Mouse (Mus musculus): ENCODE measurements around the gene Map4. TPM values are rescaled to one million over a fixed set of nuclear protein-coding genes. Genes with fewer than 3 reads are reported as not detected.
"Not testable (repeated sequence)": the region's sequence is repeated elsewhere in the genome, so short reads cannot be mapped to it uniquely, and the experiment has no call there.

Map4 gene
- polyA plus RNA-seq, 1 experiment from 2014 or later: 60.8 TPM

GRCm38 (mm10) chr9:110100627-110101600 lies 169.7 kb downstream of the Map4 start:
- H3K4me1 ChIP-seq (replicated peaks; ENCODE audit: control insufficient read depth, insufficient read depth, low read length): 0 out of 2 replicates have a peak, but pooled peaks cover 3% of the 10 kb centered on the region
- H3K4me2 ChIP-seq (ENCODE audit: low read length): peak overlapping the region; percentile 77
- ATAC-seq (replicated peaks; ENCODE audit: low FRiP score, low TSS enrichment, low read depth) (peak; percentile 93), DNase-seq (ENCODE audit: low spot score) (peak; percentile 95)
- H3K9me3 ChIP-seq (ENCODE audit: control insufficient read depth, low read length): no peaks in the 10 kb centered on the region
- WGBS: 3% methylated on average over 41 of the region's 41 CpGs
- peak overlapping the region; percentile 91 for H3K9ac ChIP-seq (ENCODE audit: low read length)
- H3K27me3 ChIP-seq (replicated peaks; ENCODE audit: control insufficient read depth, insufficient read depth, low read length): no peaks in the 10 kb centered on the region
- H3K4me3 ChIP-seq (ENCODE audit: low read depth, low read length): peak overlapping the region; percentile 99
- peak overlapping the region; percentile 27; the same call in 1 of the 2 replicates for H3K27ac ChIP-seq (ENCODE audit: low read depth)
- peaks cover 74% of the 10 kb centered on the region for H3K36me3 ChIP-seq (ENCODE audit: control insufficient read depth, insufficient read depth, low read length)

- Histone ChIP-seq H3K4me3 (ENCODE audit: low read depth, low read length) (peak overlapping the region; percentile 95), H3K4me2 (ENCODE audit: low read length) (peak overlapping the region; percentile 81), H3K9me3 (ENCODE audit: control insufficient read depth, low read length) (no peaks in the 10 kb centered on the region), H3K4me1 (replicated peaks; ENCODE audit: control insufficient read depth, insufficient read depth, low read length) (peaks cover 10% of the 10 kb centered on the region), H3K27ac (ENCODE audit: low read depth) (peak overlapping the region; percentile 95), H3K36me3 (ENCODE audit: control insufficient read depth, insufficient read depth, low read length) (peaks cover 35% of the 10 kb centered on the region), H3K9ac (ENCODE audit: low read length) (peak overlapping the region; percentile 89), H3K27me3 (replicated peaks; ENCODE audit: control insufficient read depth, insufficient read depth, low read length) (no peaks in the 10 kb centered on the region)
- ATAC-seq (replicated peaks; ENCODE audit: low FRiP score, low TSS enrichment, low read depth) (no peak), DNase-seq (ENCODE audit: low spot score) (no peak)
- WGBS: 6% methylated on average over 10 of the region's 10 CpGs
Measured at GRCm38 (mm10) chr9:110116353-110116976, 185.2 kb downstream of the Map4 start.

- H3K27me3 ChIP-seq (replicated peaks; ENCODE audit: control insufficient read depth, insufficient read depth, low read length): no peaks in the 10 kb centered on the region
- WGBS: under 1% methylated on average over 78 of the region's 79 CpGs
- peak; percentile 97 for ATAC-seq (replicated peaks; ENCODE audit: low FRiP score, low TSS enrichment, low read depth)
- peaks cover 10% of the 10 kb centered on the region for H3K4me1 ChIP-seq (replicated peaks; ENCODE audit: control insufficient read depth, insufficient read depth, low read length)
- H3K36me3 ChIP-seq (ENCODE audit: control insufficient read depth, insufficient read depth, low read length): peaks cover 28% of the 10 kb centered on the region
- H3K9ac ChIP-seq (ENCODE audit: low read length): peak within 1 kb of the TSS; percentile 89
- DNase-seq (ENCODE audit: low spot score): peak; percentile 97
- peak within 1 kb of the TSS; percentile 95 for H3K4me3 ChIP-seq (ENCODE audit: low read depth, low read length)
- no peaks in the 10 kb centered on the region for H3K9me3 ChIP-seq (ENCODE audit: control insufficient read depth, low read length)
- peak within 1 kb of the TSS; percentile 95 for H3K27ac ChIP-seq (ENCODE audit: low read depth)
- peak within 1 kb of the TSS; percentile 81 for H3K4me2 ChIP-seq (ENCODE audit: low read length)
Measured at GRCm38 (mm10) chr9:110116977-110117778, 185.9 kb downstream of the Map4 start, which contains the start of gene Smarcc1. Gene Smarcc1, plus strand, starts transcription at chr9:110117708.

- Histone ChIP-seq H3K27ac (ENCODE audit: low read depth) (peak within 1 kb of the TSS; percentile 95), H3K4me2 (ENCODE audit: low read length) (peak within 1 kb of the TSS; percentile 81), H3K9me3 (ENCODE audit: control insufficient read depth, low read length) (no peaks in the 10 kb centered on the region), H3K4me1 (replicated peaks; ENCODE audit: control insufficient read depth, insufficient read depth, low read length) (peaks cover 10% of the 10 kb centered on the region), H3K9ac (ENCODE audit: low read length) (peak within 1 kb of the TSS; percentile 89), H3K27me3 (replicated peaks; ENCODE audit: control insufficient read depth, insufficient read depth, low read length) (no peaks in the 10 kb centered on the region), H3K36me3 (ENCODE audit: control insufficient read depth, insufficient read depth, low read length) (peaks cover 22% of the 10 kb centered on the region), H3K4me3 (ENCODE audit: low read depth, low read length) (peak within 1 kb of the TSS; percentile 95)
- under 1% methylated on average over 17 of the region's 17 CpGs for WGBS
- no peak for ATAC-seq (replicated peaks; ENCODE audit: low FRiP score, low TSS enrichment, low read depth)
- DNase-seq (ENCODE audit: low spot score): no peak
Measured at GRCm38 (mm10) chr9:110117779-110118139, 186.5 kb downstream of the Map4 start, which contains the start of gene Dhx30. Gene Dhx30, minus strand, starts transcription at chr9:110117830.

GRCm38 (mm10) chr9:110118249-110118648 lies 187.0 kb downstream of the Map4 start:
- no peaks in the 10 kb centered on the region for H3K27me3 ChIP-seq (replicated peaks; ENCODE audit: control insufficient read depth, insufficient read depth, low read length)
- peak overlapping the region; percentile 89 for H3K9ac ChIP-seq (ENCODE audit: low read length)
- H3K27ac ChIP-seq (ENCODE audit: low read depth): no peak overlapping the region
- H3K9me3 ChIP-seq (ENCODE audit: control insufficient read depth, low read length): no peaks in the 10 kb centered on the region
- H3K4me1 ChIP-seq (replicated peaks; ENCODE audit: control insufficient read depth, insufficient read depth, low read length): peaks cover 10% of the 10 kb centered on the region
- DNase-seq (ENCODE audit: low spot score) (no peak), ATAC-seq (replicated peaks; ENCODE audit: low FRiP score, low TSS enrichment, low read depth) (no peak)
- H3K4me3 ChIP-seq (ENCODE audit: low read depth, low read length): peak overlapping the region; percentile 95
- peaks cover 17% of the 10 kb centered on the region for H3K36me3 ChIP-seq (ENCODE audit: control insufficient read depth, insufficient read depth, low read length)
- H3K4me2 ChIP-seq (ENCODE audit: low read length): peak overlapping the region; percentile 81
- 80% methylated on average over 1 of the region's 1 CpGs for WGBS

GRCm38 (mm10) chr9:110121424-110121823 lies 190.2 kb downstream of the Map4 start:
- no peak overlapping the region for H3K4me2 ChIP-seq (ENCODE audit: low read length)
- H3K27ac ChIP-seq (ENCODE audit: low read depth): no peak overlapping the region
- H3K9me3 ChIP-seq (ENCODE audit: control insufficient read depth, low read length): no peaks in the 10 kb centered on the region
- no peak overlapping the region for H3K9ac ChIP-seq (ENCODE audit: low read length)
- no peak overlapping the region for H3K4me3 ChIP-seq (ENCODE audit: low read depth, low read length)
- H3K27me3 ChIP-seq (replicated peaks; ENCODE audit: control insufficient read depth, insufficient read depth, low read length): no peaks in the 10 kb centered on the region
- ATAC-seq (replicated peaks; ENCODE audit: low FRiP score, low TSS enrichment, low read depth): no peak
- H3K4me1 ChIP-seq (replicated peaks; ENCODE audit: control insufficient read depth, insufficient read depth, low read length): peaks cover 7% of the 10 kb centered on the region
- no peak for DNase-seq (ENCODE audit: low spot score)
- H3K36me3 ChIP-seq (ENCODE audit: control insufficient read depth, insufficient read depth, low read length): no peaks in the 10 kb centered on the region
- WGBS: 83% methylated on average over 4 of the region's 4 CpGs

- Histone ChIP-seq H3K27ac (ENCODE audit: low read depth) (no peak overlapping the region), H3K27me3 (replicated peaks; ENCODE audit: control insufficient read depth, insufficient read depth, low read length) (no peaks in the 10 kb centered on the region), H3K4me2 (ENCODE audit: low read length) (no peak overlapping the region), H3K4me1 (replicated peaks; ENCODE audit: control insufficient read depth, insufficient read depth, low read length) (peaks cover 4% of the 10 kb centered on the region), H3K9me3 (ENCODE audit: control insufficient read depth, low read length) (no peaks in the 10 kb centered on the region), H3K36me3 (ENCODE audit: control insufficient read depth, insufficient read depth, low read length) (no peaks in the 10 kb centered on the region), H3K9ac (ENCODE audit: low read length) (no peak overlapping the region), H3K4me3 (ENCODE audit: low read depth, low read length) (no peak overlapping the region)
- ATAC-seq (replicated peaks; ENCODE audit: low FRiP score, low TSS enrichment, low read depth): no peak
- WGBS: 79% methylated on average over 2 of the region's 2 CpGs
- DNase-seq (ENCODE audit: low spot score): no peak
Measured at GRCm38 (mm10) chr9:110123322-110123721, 192.1 kb downstream of the Map4 start.

- H3K36me3 ChIP-seq (ENCODE audit: control insufficient read depth, insufficient read depth, low read length); H3K4me1 ChIP-seq (replicated peaks; ENCODE audit: control insufficient read depth, insufficient read depth, low read length); H3K27ac ChIP-seq (ENCODE audit: low read depth); H3K4me3 ChIP-seq (ENCODE audit: low read depth, low read length); H3K9me3 ChIP-seq (ENCODE audit: control insufficient read depth, low read length); H3K27me3 ChIP-seq (replicated peaks; ENCODE audit: control insufficient read depth, insufficient read depth, low read length); H3K4me2 ChIP-seq (ENCODE audit: low read length); H3K9ac ChIP-seq (ENCODE audit: low read length); DNase-seq (ENCODE audit: low spot score); ATAC-seq (replicated peaks; ENCODE audit: low FRiP score, low TSS enrichment, low read depth): not testable (repeated sequence)
- 48% methylated on average over 2 of the region's 2 CpGs for WGBS
Measured at GRCm38 (mm10) chr9:110124008-110124540, 192.8 kb downstream of the Map4 start.

Data from intestine, embryonic 14.5 days (tissue).